Mouse (Mus musculus): ENCODE results near the gene Rgs17.

Gene Rgs17

GRCm38 (mm10) chr10:5823740-5824491, 98.3 kb downstream of the Rgs17 start, which contains the start of gene Mtrf1l:
Gene Mtrf1l (minus strand): TSS chr10:5823910.
- peak; percentile 100 for DNase-seq (ENCODE audit: low spot score)

- no peak for DNase-seq (ENCODE audit: low spot score)
Measured at GRCm38 (mm10) chr10:5823291-5823739, 98.9 kb downstream of the Rgs17 start.

- no peak for DNase-seq (ENCODE audit: low spot score)
Measured at GRCm38 (mm10) chr10:5818772-5819171, 103.4 kb downstream of the Rgs17 start.

- no peak for DNase-seq (ENCODE audit: low spot score)
Measured at GRCm38 (mm10) chr10:5815968-5816367, 106.2 kb downstream of the Rgs17 start.

GRCm38 (mm10) chr10:5813724-5814123, 108.5 kb downstream of the Rgs17 start:
- no peak for DNase-seq (ENCODE audit: low spot score)

- no peak for DNase-seq (ENCODE audit: low spot score)
Measured at GRCm38 (mm10) chr10:5807683-5808082, 114.5 kb downstream of the Rgs17 start.

- DNase-seq (ENCODE audit: low spot score): no peak
Measured at GRCm38 (mm10) chr10:5806996-5807395, 115.2 kb downstream of the Rgs17 start.

GRCm38 (mm10) chr10:5806416-5806815, 115.8 kb downstream of the Rgs17 start:
- DNase-seq (ENCODE audit: low spot score): peak; percentile 22

GRCm38 (mm10) chr10:5805731-5806307, 116.4 kb downstream of the Rgs17 start:
- DNase-seq (ENCODE audit: low spot score): peak; percentile 94

- peak; percentile 97 for DNase-seq (ENCODE audit: low spot score)
Measured at GRCm38 (mm10) chr10:5805243-5805730, 116.9 kb downstream of the Rgs17 start, which contains the start of gene Fbxo5. Gene Fbxo5 (minus strand): TSS chr10:5805600.

GRCm38 (mm10) chr10:5804691-5805156, 117.5 kb downstream of the Rgs17 start:
- DNase-seq (ENCODE audit: low spot score): peak; percentile 42

GRCm38 (mm10) chr10:5803739-5804138, 118.5 kb downstream of the Rgs17 start:
- DNase-seq (ENCODE audit: low spot score): no peak

GRCm38 (mm10) chr10:5802866-5803265, 119.3 kb downstream of the Rgs17 start:
- no peak for DNase-seq (ENCODE audit: low spot score)

- no peak for DNase-seq (ENCODE audit: low spot score)
Measured at GRCm38 (mm10) chr10:5800490-5800889, 121.7 kb downstream of the Rgs17 start.

GRCm38 (mm10) chr10:5798069-5798468, 124.1 kb downstream of the Rgs17 start:
- no peak for DNase-seq (ENCODE audit: low spot score)

- DNase-seq (ENCODE audit: low spot score): no peak
Measured at GRCm38 (mm10) chr10:5790657-5791056, 131.5 kb downstream of the Rgs17 start.

- no peak for DNase-seq (ENCODE audit: low spot score)
Measured at GRCm38 (mm10) chr10:5786923-5787322, 135.3 kb downstream of the Rgs17 start.
